Mouse (Mus musculus): Measurements from ENCODE around the gene Dpp9. TPM values are rescaled to one million over a fixed set of nuclear protein-coding genes. Genes with fewer than 3 reads are reported as not detected.

The Dpp9 gene
- 0.27 TPM for polyA plus RNA-seq (2014; fragmentation: Illumina TruSeq; extraction: RNeasy Lipid Tissue Mini Kit (QIAGEN cat#74804); ENCODE audit: low read depth, low replicate concordance)

DNA sequence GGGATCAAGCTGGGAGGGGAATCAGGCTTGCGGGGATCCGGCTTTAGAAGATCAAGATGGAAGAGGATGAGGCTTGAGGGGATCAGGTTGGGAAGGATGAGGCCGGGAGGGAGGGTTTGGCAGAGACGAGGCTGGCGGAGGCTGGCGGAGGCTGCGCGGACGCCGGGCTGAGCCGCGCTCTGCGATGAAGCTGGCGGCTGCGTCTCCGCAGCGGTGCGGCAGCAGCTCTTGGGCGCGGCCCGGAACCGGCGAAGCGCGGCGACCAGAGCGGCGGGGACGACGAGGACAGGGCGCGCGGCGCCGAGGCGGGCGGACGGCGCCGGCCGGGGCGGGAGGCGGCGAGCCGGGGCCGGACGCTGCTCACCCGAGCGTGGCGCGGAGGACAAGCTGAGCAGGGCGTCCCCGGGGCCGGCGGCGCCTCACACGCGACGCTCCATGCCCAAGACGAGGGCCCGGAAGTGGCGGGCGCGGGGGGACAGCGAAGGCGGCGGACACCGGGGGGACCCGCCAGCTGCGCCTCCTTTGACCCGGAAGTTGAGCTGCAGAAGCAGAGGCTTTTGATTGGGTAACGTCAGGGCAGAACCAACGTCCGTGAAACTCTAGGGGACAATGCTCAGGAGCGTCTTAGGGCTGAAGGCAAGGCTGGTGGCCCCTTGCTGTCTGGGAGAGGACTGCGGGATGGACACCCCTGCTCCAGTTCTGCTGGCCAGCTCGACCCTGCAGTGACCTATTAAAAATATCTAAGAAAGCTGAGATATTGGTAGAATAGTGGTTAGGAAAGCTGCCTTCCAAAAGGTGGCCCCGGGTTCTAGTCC, at the start of gene Dpp9:
Gene Dpp9, minus strand, starts transcription at position 529 of the 815 bp plus-strand sequence.

GRCm38 (mm10) chr17:56256239-56256881, 37.7 kb upstream of the Dpp9 start, which contains the start of gene Fem1a:
Gene Fem1a, plus strand, starts transcription at chr17:56256810.

GRCm38 (mm10) chr17:56183658-56184103, 35.0 kb downstream of the Dpp9 start, which contains the start of gene Mydgf:
Gene Mydgf, minus strand, starts transcription at chr17:56183920.

DNA sequence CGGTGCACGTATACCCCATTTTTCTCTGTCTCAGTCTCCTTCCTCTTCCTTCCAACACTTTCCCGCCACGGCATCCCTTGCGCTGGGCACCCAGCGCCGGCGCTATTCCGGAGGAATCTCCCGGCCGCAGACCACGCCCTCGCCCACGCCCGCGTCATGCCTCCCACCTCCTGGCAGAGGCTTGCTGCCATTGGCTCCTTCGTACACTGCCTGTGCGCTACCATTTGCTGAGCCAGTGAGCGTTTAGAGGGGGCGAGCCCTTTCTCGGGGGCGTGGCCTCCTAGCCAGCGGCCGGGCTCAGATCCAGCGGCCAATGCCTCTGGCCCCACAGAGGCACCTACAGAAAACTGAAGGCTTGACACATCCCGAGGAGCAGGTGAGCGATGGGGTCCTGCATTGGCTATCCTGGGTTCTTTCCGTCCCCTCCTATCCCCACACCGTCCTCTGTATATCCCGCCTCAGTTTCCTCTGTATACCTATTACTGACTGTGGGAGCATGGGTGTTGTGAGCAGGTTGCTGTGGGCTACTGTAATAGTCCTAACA, 56.4 kb downstream of the Dpp9 start, which contains the start of gene Tnfaip8l1:
Gene Tnfaip8l1, plus strand, starts transcription at position 247 of the 544 bp plus-strand sequence.

GRCm38 (mm10) chr17:56139858-56140595, 78.7 kb downstream of the Dpp9 start, which contains the start of gene Sema6b:
Gene Sema6b, minus strand, starts transcription at chr17:56140343.

Other genes with a start within 250 kb of the Dpp9 start
- not detected for gene Shd, start 248.4 kb downstream of the Dpp9 start, polyA plus RNA-seq (2014; fragmentation: Illumina TruSeq; extraction: RNeasy Lipid Tissue Mini Kit (QIAGEN cat#74804); ENCODE audit: low read depth, low replicate concordance)
- not detected for gene Fsd1, start 232.4 kb downstream of the Dpp9 start, polyA plus RNA-seq (2014; fragmentation: Illumina TruSeq; extraction: RNeasy Lipid Tissue Mini Kit (QIAGEN cat#74804); ENCODE audit: low read depth, low replicate concordance)
- gene Stap2, start 213.3 kb downstream of the Dpp9 start, polyA plus RNA-seq (2014; fragmentation: Illumina TruSeq; extraction: RNeasy Lipid Tissue Mini Kit (QIAGEN cat#74804); ENCODE audit: low read depth, low replicate concordance) = 2.7 TPM
- not detected for gene Mpnd, start 213.2 kb downstream of the Dpp9 start, polyA plus RNA-seq (2014; fragmentation: Illumina TruSeq; extraction: RNeasy Lipid Tissue Mini Kit (QIAGEN cat#74804); ENCODE audit: low read depth, low replicate concordance)
- gene Sh3gl1, start 182.3 kb downstream of the Dpp9 start, polyA plus RNA-seq (2014; fragmentation: Illumina TruSeq; extraction: RNeasy Lipid Tissue Mini Kit (QIAGEN cat#74804); ENCODE audit: low read depth, low replicate concordance) = 1.3 TPM
- gene Chaf1a, start 178.5 kb downstream of the Dpp9 start, polyA plus RNA-seq (2014; fragmentation: Illumina TruSeq; extraction: RNeasy Lipid Tissue Mini Kit (QIAGEN cat#74804); ENCODE audit: low read depth, low replicate concordance) = 9.1 TPM
- gene Ubxn6, start 143.9 kb downstream of the Dpp9 start, polyA plus RNA-seq (2014; fragmentation: Illumina TruSeq; extraction: RNeasy Lipid Tissue Mini Kit (QIAGEN cat#74804); ENCODE audit: low read depth, low replicate concordance) = 116 TPM
- gene Hdgfl2, start 139.3 kb downstream of the Dpp9 start, polyA plus RNA-seq (2014; fragmentation: Illumina TruSeq; extraction: RNeasy Lipid Tissue Mini Kit (QIAGEN cat#74804); ENCODE audit: low read depth, low replicate concordance) = 8.6 TPM
- 0.07 TPM for gene Plin4, start 109.1 kb downstream of the Dpp9 start, polyA plus RNA-seq (2014; fragmentation: Illumina TruSeq; extraction: RNeasy Lipid Tissue Mini Kit (QIAGEN cat#74804); ENCODE audit: low read depth, low replicate concordance)
- 0.46 TPM for gene Plin5, start 101.3 kb downstream of the Dpp9 start, polyA plus RNA-seq (2014; fragmentation: Illumina TruSeq; extraction: RNeasy Lipid Tissue Mini Kit (QIAGEN cat#74804); ENCODE audit: low read depth, low replicate concordance)
- gene Lrg1, start 96.9 kb downstream of the Dpp9 start, polyA plus RNA-seq (2014; fragmentation: Illumina TruSeq; extraction: RNeasy Lipid Tissue Mini Kit (QIAGEN cat#74804); ENCODE audit: low read depth, low replicate concordance) = not detected
- not detected for gene Sema6b, start 78.6 kb downstream of the Dpp9 start, polyA plus RNA-seq (2014; fragmentation: Illumina TruSeq; extraction: RNeasy Lipid Tissue Mini Kit (QIAGEN cat#74804); ENCODE audit: low read depth, low replicate concordance)
- gene Tnfaip8l1, start 56.4 kb downstream of the Dpp9 start, polyA plus RNA-seq (2014; fragmentation: Illumina TruSeq; extraction: RNeasy Lipid Tissue Mini Kit (QIAGEN cat#74804); ENCODE audit: low read depth, low replicate concordance) = 0.07 TPM
- 9.1 TPM for gene Mydgf, start 35.0 kb downstream of the Dpp9 start, polyA plus RNA-seq (2014; fragmentation: Illumina TruSeq; extraction: RNeasy Lipid Tissue Mini Kit (QIAGEN cat#74804); ENCODE audit: low read depth, low replicate concordance)
- 1.0 TPM for gene Fem1a, start 37.9 kb upstream of the Dpp9 start, polyA plus RNA-seq (2014; fragmentation: Illumina TruSeq; extraction: RNeasy Lipid Tissue Mini Kit (QIAGEN cat#74804); ENCODE audit: low read depth, low replicate concordance)
- gene Ticam1, start 57.9 kb upstream of the Dpp9 start, polyA plus RNA-seq (2014; fragmentation: Illumina TruSeq; extraction: RNeasy Lipid Tissue Mini Kit (QIAGEN cat#74804); ENCODE audit: low read depth, low replicate concordance) = not detected
- gene Plin3, start 74.0 kb upstream of the Dpp9 start, polyA plus RNA-seq (2014; fragmentation: Illumina TruSeq; extraction: RNeasy Lipid Tissue Mini Kit (QIAGEN cat#74804); ENCODE audit: low read depth, low replicate concordance) = 4.0 TPM
- gene Arrdc5, start 81.4 kb upstream of the Dpp9 start, polyA plus RNA-seq (2014; fragmentation: Illumina TruSeq; extraction: RNeasy Lipid Tissue Mini Kit (QIAGEN cat#74804); ENCODE audit: low read depth, low replicate concordance) = 61.7 TPM
- 22.3 TPM for gene Uhrf1, start 84.4 kb upstream of the Dpp9 start, polyA plus RNA-seq (2014; fragmentation: Illumina TruSeq; extraction: RNeasy Lipid Tissue Mini Kit (QIAGEN cat#74804); ENCODE audit: low read depth, low replicate concordance)
- gene Kdm4b, start 107.2 kb upstream of the Dpp9 start, polyA plus RNA-seq (2014; fragmentation: Illumina TruSeq; extraction: RNeasy Lipid Tissue Mini Kit (QIAGEN cat#74804); ENCODE audit: low read depth, low replicate concordance) = 1.2 TPM

Data from testis, adult 10 weeks (tissue).